Mouse (Mus musculus) megakaryocyte, embryonic 14.5 days (primary cell): ENCODE measurements at regions not wholly inside any gene's neighbourhood (a gene's known extent, or its start where the extent isn't known, plus 50 kb on each side); places are given as distances from the start of the nearest gene placed in this dataset.

Experiments
- FLI1 ChIP-seq: IDR thresholded peaks from 2 replicates; pipeline ENCODE4 v1.6.1; 2012; ENCODE audit warnings: low read length, inconsistent platforms, mixed read lengths
- GATA1 ChIP-seq: IDR thresholded peaks from 3 replicates; pipeline ENCODE4 v1.6.1; 2012; ENCODE audit warnings: mixed read lengths, low read length, inconsistent platforms, borderline replicate concordance

DNA sequence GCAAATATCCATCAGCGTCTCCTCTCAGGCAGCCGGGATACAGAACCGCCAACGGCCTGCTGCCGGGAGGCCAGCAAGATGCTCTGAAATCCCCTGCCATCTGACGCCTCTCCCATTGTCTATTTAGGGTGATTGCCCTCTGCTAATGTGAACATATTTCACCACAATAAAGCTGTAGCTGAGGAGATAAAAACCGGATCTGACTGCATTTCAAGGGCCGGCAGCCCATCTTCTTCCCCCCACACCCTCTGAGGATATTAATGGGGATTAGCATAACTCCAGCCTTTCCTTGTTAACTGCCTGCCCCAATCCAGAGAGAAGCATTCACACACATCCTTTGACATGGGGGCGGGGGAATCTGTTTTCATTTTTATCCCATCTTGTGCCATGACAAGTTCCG lies 166.0 kb downstream of the Sall1 start:
- no peak for TF ChIP-seq GATA1
- no peak for TF ChIP-seq FLI1
